Mouse (Mus musculus) layer of hippocampus, adult 11-12 months (tissue): ENCODE data around the gene Degs2.

Experiments used
- DNase-seq: peaks from one replicate; pipeline ENCODE4 v3.0.0; 2022; ENCODE audit warnings: low spot score

The Degs2 gene

DNA sequence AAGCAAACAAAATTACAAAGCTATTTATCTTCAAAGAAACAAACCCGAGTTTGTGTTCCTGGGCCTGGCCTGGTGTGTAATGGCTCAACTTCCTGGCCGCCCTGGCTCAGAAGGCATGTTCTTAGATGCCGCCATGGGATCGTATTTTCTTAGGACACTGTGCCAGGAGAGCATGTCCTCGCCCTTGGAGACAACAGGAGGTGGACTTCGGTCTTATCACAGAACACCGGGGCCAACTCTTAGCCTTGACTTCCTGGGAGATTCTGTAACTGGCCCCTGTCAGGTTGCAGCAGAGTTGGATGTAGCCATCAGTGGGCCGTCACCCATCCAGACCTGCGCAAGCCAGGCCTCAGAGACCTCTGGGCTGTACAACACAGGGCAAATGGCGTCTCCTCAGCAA, 2.5 kb downstream of the Degs2 start:
- no peak for DNase-seq

- DNase-seq = no peak
Observed at GRCm38 (mm10) chr12:108698697-108699471, 3.2 kb downstream of the Degs2 start.

DNA sequence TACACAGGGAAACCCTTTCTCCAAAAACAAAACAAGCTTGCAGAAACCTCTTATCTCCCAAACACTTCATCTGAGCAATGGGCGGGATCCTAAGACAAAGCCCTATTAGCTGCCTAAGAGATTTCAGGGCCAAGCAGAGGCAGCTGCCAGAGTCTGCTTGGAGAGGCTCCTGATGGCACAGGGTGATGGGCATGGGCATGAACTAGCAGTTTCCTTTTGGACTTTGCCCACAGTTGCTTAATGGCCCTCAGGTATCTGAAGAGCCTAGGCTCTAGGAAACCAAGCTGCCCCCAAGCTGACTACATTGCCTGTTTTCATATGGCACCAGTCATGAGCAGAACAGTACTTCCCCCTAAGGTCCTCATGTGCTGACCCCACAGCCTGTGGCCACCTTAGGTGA, 7.9 kb downstream of the Degs2 start:
- no peak for DNase-seq

- DNase-seq = no peak
Observed at GRCm38 (mm10) chr12:108693592-108693991, 8.5 kb downstream of the Degs2 start.

- no peak for DNase-seq
Observed at GRCm38 (mm10) chr12:108690529-108690928, 11.6 kb downstream of the Degs2 start.

DNA sequence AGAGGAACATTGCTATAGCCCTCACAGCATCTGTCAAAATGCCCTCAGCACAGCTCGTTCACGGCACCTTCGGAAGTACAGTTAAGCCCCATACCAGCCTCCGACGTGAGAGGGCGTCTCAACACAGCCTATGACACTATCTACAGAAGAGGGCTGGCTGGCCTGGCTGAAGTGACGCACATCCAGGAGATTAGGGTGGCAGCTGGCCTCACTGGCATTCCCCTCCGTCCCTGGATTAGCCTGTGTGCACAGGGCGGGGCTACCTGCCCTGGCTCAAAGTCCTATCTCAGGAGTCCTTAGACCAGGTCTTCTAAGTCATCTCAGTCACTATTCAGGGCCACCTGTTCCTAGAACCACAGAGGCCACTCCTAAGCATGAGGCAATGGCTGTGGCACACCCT, 12.9 kb downstream of the Degs2 start:
- DNase-seq = no peak

- DNase-seq = no peak
Observed at GRCm38 (mm10) chr12:108686926-108687325, 15.2 kb downstream of the Degs2 start.

DNA sequence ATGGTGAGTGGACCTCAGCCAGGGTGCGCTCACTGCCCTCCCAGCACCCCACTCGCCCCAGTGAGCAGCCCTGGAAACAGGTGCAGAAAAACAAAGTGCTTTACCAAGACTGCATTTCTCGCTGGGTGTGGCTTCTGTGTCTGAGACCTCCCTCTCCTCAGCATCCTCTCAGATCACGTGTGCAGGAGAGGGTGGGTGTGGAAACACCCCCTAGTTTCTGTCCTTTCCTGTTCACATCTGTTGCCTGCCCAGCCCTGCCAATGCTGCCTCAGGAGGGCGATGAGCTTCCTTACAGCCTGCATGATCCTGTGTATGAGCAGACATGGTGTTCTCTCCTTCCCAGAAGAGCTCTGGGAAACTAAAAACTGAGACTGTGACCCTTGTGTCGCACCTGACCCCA, 15.7 kb downstream of the Degs2 start:
- DNase-seq = no peak

- DNase-seq = no peak
Observed at GRCm38 (mm10) chr12:108682240-108683023, 19.7 kb downstream of the Degs2 start.

- DNase-seq = no peak
Observed at GRCm38 (mm10) chr12:108680861-108681260, 21.3 kb downstream of the Degs2 start.

DNA sequence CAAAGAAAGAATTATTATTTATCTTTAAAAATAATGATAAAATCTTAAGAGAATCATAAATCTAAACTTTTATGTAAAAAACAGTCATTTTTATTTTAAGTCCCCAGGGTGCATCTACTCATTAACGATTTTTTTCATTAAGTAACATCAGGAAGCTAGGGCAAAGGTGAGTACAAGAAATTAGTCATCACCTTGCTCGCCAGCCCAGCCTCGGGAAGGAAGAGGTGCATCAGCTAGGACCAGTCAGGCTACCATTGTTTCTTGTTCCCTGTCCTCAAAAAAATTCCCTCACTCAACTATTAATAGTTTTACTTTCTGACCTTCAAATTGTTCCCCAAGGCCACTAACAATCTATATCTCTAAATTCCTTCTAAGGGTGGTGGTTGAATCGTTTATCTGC, 23.7 kb downstream of the Degs2 start:
- DNase-seq = no peak

DNA sequence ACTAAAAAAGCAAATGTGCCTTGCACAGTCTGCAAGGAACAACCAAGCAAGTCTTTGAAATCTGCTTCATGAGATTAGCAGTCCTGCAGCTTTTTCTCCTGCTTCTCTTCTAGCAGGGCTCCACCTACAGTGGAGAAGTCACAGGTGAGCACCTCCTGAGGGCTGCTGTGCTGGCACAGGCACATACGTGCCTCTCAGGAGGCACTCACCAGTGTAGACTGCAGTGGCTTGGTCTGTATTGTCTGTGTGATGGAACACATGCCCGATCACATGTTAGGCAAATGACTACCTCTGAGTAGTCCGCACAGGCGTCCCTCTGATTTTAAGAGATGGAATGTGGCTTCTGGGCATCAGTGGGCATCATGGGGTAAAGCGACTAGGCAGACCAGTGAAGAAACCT, 25.0 kb downstream of the Degs2 start:
- DNase-seq = no peak

GRCm38 (mm10) chr12:108675614-108676401, 26.3 kb downstream of the Degs2 start:
- no peak for DNase-seq

- DNase-seq = no peak
Observed at GRCm38 (mm10) chr12:108674916-108675315, 27.2 kb downstream of the Degs2 start.

GRCm38 (mm10) chr12:108674502-108674901, 27.6 kb downstream of the Degs2 start:
- peak; percentile 51 for DNase-seq

- DNase-seq = no peak
Observed at GRCm38 (mm10) chr12:108673546-108673945, 28.6 kb downstream of the Degs2 start.

DNA sequence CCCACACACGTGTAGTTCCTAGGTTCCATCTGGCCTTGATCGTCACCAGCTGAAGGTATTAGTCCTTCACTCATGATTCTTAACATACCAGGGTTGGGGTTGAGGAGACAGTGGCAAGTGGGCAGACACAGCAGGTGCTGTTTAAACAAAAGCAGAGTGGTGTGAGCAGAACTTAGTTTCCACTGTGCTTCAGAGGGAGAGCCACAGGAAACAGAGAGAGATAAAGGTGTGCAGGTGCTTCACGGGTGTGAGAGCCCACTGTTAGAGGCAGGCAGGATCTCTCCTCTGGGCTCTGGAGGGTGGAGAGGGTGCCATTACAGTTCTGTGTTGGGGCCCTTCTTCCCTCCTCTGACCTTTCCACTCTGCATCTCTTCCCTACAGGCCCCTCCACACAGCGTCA, 29.2 kb downstream of the Degs2 start:
- DNase-seq = no peak

DNA sequence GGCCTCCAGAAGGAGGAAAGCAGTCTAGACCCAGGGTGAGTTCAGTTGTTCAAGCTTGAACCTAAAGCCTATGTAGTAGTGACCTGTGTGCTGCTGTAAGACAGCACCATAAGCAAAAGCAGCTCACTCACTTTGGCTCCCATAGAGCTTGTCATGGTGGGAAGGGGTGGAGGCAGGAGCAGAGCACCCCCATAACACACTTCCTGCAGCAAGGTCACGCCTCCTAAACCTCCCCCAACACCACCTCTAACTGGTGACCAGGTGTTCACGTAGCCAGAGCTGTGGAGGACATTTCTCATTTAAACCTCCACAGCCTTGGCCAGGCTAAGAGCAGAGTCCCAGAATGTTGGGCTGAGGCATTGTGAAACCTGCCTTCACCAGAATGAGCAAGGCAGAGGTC, 30.6 kb downstream of the Degs2 start:
- DNase-seq = no peak

DNA sequence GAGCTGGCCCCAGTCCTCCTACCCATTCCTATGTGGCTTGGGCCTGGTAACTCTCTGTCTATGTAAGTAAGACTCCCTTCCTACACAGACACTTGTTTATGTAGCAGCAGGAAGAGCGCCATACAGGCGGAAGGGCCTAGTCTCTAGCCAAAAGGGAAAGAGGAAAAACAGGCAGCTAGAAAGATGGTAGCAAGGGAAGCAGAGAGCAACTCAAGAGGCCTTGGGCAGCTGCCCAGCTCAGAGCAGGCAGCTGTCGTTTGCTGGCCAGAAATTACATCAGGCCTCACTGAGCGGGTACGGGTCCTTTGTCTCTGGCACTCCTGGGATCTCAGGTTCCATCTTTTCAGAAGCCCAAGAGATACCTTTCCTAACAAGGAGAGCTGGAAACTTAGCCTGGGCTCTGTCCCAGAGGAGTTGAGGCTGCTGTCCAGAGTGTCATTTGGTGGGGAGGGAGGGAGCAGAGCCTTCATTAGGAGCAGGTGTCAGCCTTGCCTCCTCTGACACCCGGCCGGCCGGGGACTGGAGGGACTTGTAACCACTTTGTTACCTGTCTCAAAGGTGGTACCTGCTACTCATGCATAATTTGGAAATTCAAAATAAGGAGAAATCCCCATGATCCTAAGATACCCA, 33.4 kb downstream of the Degs2 start:
- no peak for DNase-seq

DNA sequence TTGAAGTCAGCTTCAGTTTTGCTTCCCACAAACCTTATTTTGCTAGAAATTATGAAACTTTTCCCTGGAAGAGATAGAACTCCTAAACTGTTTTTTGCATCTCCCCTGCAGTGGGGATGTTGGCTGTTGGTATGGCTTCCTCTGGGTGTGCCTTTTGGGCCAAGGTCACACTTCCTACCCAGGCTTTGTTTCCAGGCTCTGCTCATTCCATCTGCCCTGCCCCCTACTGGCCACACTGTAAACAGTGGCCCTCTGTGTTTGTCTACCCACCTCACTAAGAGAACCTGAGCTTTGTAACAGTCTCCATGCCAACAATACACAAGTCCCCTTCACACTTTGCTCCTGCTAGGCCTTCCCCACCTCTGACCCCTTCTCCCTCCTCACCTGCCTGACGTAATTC, 44.8 kb downstream of the Degs2 start:
- DNase-seq = peak; percentile 38

- no peak for DNase-seq
Observed at GRCm38 (mm10) chr12:108653358-108654335, 48.5 kb downstream of the Degs2 start.
